Mouse (Mus musculus): ENCODE data around the gene H2-Eb1. TPM values are rescaled to one million over a fixed set of nuclear protein-coding genes. Genes with fewer than 3 reads are reported as not detected.

The H2-Eb1 gene
- polyA plus RNA-seq, 1 experiment from 2014 or later = 3.4 TPM

GRCm38 (mm10) chr17:34270230-34270629, 35.4 kb upstream of the H2-Eb1 start:
- Histone ChIP-seq H3K27ac (no peak overlapping the region), H3K9me3 (no peaks in the 10 kb centered on the region), H3K27me3 (peaks cover 14% of the 10 kb centered on the region), H3K36me3 (no peaks in the 10 kb centered on the region), H3K4me2 (no peak overlapping the region), H3K4me3 (no peak overlapping the region), H3K4me1 (replicated peaks) (peaks cover 2% of the 10 kb centered on the region), H3K9ac (no peak overlapping the region)
- WGBS = 86% methylated on average over 2 of the region's 2 CpGs
- ATAC-seq (ENCODE audit: low FRiP score) = no peak

GRCm38 (mm10) chr17:34270940-34271339, 34.7 kb upstream of the H2-Eb1 start:
- H3K27ac ChIP-seq = no peak overlapping the region
- no peak overlapping the region for H3K4me2 ChIP-seq
- H3K9me3 ChIP-seq = no peaks in the 10 kb centered on the region
- no peaks in the 10 kb centered on the region for H3K36me3 ChIP-seq
- no peak for ATAC-seq (ENCODE audit: low FRiP score)
- no peak overlapping the region for H3K9ac ChIP-seq
- no peak overlapping the region for H3K4me3 ChIP-seq
- no peaks in the 10 kb centered on the region for H3K4me1 ChIP-seq (replicated peaks)
- peaks cover 10% of the 10 kb centered on the region; the same call in 1 of the 2 replicates for H3K27me3 ChIP-seq
- 80% methylated on average over 2 of the region's 2 CpGs for WGBS

DNA sequence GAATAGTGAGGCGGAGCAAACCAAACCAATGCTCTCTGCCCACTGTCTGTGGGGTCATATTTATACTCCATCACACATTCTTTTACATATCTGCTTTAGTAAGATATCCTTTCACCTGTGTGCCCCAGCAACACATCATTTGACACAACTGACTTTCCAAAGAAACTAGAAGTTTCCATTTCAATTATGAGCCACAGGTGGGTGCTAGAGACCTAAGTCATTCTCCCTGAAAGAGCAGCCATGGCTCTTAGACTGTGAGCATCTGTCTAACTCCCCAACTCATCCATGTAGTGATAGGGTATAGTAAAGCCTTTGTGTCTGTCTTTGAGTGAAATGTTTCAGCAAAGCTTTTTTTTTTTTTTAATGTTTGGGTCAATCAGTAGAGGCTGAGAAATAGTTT, 33.6 kb upstream of the H2-Eb1 start:
- no peak for ATAC-seq (ENCODE audit: low FRiP score)
- no peak overlapping the region for H3K4me2 ChIP-seq
- H3K4me3 ChIP-seq = no peak overlapping the region
- 92% methylated on average over 1 of the region's 1 CpGs for WGBS
- no peak overlapping the region for H3K9ac ChIP-seq
- H3K27me3 ChIP-seq = 0 out of 2 replicates have a peak, but pooled peaks cover 5% of the 10 kb centered on the region
- H3K9me3 ChIP-seq = 0 out of 2 replicates have a peak, but pooled peaks cover 3% of the 10 kb centered on the region
- H3K36me3 ChIP-seq = no peaks in the 10 kb centered on the region
- H3K27ac ChIP-seq = no peak overlapping the region
- H3K4me1 ChIP-seq (replicated peaks) = no peaks in the 10 kb centered on the region

DNA sequence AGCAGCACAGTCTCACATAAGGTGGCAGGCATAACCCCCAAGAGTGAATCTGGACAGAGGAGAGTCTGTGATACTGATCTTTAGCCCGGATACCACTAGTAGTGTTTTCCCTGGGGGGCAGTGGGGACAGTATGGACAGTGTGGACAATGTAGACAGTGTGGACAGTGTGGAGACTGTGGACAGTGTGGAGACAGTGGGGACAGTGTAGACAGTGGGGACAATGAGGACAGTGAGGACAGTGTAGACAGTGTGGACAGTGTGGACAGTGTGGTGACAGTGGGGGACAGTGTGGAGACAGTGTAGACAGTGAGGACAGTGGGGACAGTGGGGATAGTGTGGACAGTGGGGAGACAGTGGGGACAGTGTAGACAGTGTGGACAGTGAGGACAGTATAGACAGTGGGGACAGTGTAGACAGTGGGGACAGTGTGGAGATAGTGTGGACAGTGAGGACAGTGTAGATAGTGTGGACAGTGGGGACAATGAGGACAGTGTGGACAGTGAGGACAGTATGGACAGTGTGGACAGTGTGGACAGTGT, 25.1 kb upstream of the H2-Eb1 start:
- H3K9ac ChIP-seq = no peak overlapping the region
- no peaks in the 10 kb centered on the region for H3K36me3 ChIP-seq
- H3K27me3 ChIP-seq = peaks cover 4% of the 10 kb centered on the region; the same call in 1 of the 2 replicates
- ATAC-seq (ENCODE audit: low FRiP score) = no peak
- H3K27ac ChIP-seq = no peak overlapping the region
- 75% methylated on average over 1 of the region's 1 CpGs for WGBS
- H3K4me2 ChIP-seq = no peak overlapping the region
- H3K4me3 ChIP-seq = no peak overlapping the region
- H3K9me3 ChIP-seq = 0 out of 2 replicates have a peak, but pooled peaks cover 3% of the 10 kb centered on the region
- H3K4me1 ChIP-seq (replicated peaks) = no peaks in the 10 kb centered on the region

DNA sequence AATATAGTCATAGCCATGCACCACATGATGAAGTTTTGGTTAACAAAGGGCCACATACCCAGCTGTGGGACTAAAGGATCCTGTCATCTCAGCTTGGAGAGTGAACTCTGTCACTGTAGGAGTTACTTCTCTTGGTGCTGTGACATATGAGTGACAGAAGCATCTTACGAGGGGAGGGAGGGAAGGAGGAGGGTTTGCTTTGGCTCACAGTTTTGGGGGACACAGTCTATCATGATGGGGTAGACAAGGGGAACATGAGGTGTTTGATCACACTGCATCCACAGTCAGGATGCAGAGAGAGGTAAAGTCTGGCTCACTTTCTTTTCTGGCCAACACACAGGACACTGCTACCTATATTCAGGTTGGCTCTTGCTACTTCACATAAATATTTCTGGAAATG, 23.8 kb upstream of the H2-Eb1 start:
- no peaks in the 10 kb centered on the region for H3K4me1 ChIP-seq (replicated peaks)
- ATAC-seq (ENCODE audit: low FRiP score) = no peak
- 73% methylated on average over 1 of the region's 1 CpGs for WGBS

DNA sequence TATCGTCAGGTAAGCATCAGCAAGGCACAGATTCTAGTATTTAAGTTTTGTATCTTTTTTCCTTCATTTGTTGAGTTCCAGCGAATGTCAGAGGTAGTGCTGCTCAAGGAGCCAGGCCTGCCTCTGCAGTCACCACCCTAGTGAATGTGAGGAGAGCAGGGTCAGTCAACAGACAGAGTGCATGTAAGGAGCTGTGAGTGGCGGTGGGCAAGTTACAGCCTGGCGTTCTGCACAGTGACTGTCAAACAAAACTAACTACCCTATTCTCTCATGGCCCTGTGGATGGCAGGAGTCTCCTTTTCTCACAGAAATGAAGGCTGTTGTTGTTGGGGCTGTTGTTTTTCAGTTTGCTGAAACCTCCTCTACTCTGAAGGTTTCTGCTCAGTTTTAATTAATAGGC, 20.3 kb upstream of the H2-Eb1 start:
- no peaks in the 10 kb centered on the region for H3K4me1 ChIP-seq (replicated peaks)
- H3K9me3 ChIP-seq = no peaks in the 10 kb centered on the region
- H3K4me2 ChIP-seq = no peak overlapping the region
- H3K36me3 ChIP-seq = no peaks in the 10 kb centered on the region
- WGBS = 83% methylated on average over 4 of the region's 4 CpGs
- no peak overlapping the region for H3K27ac ChIP-seq
- H3K27me3 ChIP-seq = peaks cover 3% of the 10 kb centered on the region; the same call in 1 of the 2 replicates
- ATAC-seq (ENCODE audit: low FRiP score) = no peak
- H3K4me3 ChIP-seq = no peak overlapping the region
- H3K9ac ChIP-seq = no peak overlapping the region

More for the DNA sequence above, 23.8 kb upstream of the H2-Eb1 start:
- no peak overlapping the region for H3K9ac ChIP-seq
- no peak overlapping the region for H3K4me3 ChIP-seq
- no peaks in the 10 kb centered on the region for H3K36me3 ChIP-seq
- no peak overlapping the region for H3K27ac ChIP-seq
- H3K27me3 ChIP-seq = peaks cover 4% of the 10 kb centered on the region; the same call in 1 of the 2 replicates
- H3K9me3 ChIP-seq = no peaks in the 10 kb centered on the region
- no peak overlapping the region for H3K4me2 ChIP-seq

- ATAC-seq (ENCODE audit: low FRiP score) = no peak
- 41% methylated on average over 4 of the region's 4 CpGs for WGBS
- Histone ChIP-seq H3K9me3 (no peaks in the 10 kb centered on the region), H3K36me3 (no peaks in the 10 kb centered on the region), H3K27me3 (no peaks in the 10 kb centered on the region), H3K4me1 (replicated peaks) (no peaks in the 10 kb centered on the region), H3K4me2 (no peak overlapping the region), H3K4me3 (no peak overlapping the region), H3K9ac (no peak overlapping the region), H3K27ac (no peak overlapping the region)
Measured at GRCm38 (mm10) chr17:34285848-34286247, 19.8 kb upstream of the H2-Eb1 start.

- no peak for ATAC-seq (ENCODE audit: low FRiP score)
- Histone ChIP-seq H3K27me3 (no peaks in the 10 kb centered on the region), H3K9ac (no peak overlapping the region), H3K27ac (no peak overlapping the region), H3K9me3 (no peaks in the 10 kb centered on the region), H3K4me3 (no peak overlapping the region), H3K4me1 (replicated peaks) (no peaks in the 10 kb centered on the region), H3K4me2 (no peak overlapping the region), H3K36me3 (no peaks in the 10 kb centered on the region)
- 90% methylated on average over 5 of the region's 5 CpGs for WGBS
Measured at GRCm38 (mm10) chr17:34286501-34286900, 19.2 kb upstream of the H2-Eb1 start.

GRCm38 (mm10) chr17:34286999-34287398, 18.7 kb upstream of the H2-Eb1 start:
- WGBS = 77% methylated on average over 6 of the region's 6 CpGs

GRCm38 (mm10) chr17:34287648-34288047, 18.0 kb upstream of the H2-Eb1 start, which contains the start of gene H2-Aa:
Gene H2-Aa, minus strand, starts transcription at chr17:34287823.
- H3K27me3 ChIP-seq = no peaks in the 10 kb centered on the region
- no peaks in the 10 kb centered on the region for H3K36me3 ChIP-seq
- no peak within 1 kb of the TSS for H3K4me2 ChIP-seq
- no peak within 1 kb of the TSS for H3K27ac ChIP-seq
- H3K4me1 ChIP-seq (replicated peaks) = no peaks in the 10 kb centered on the region
- no peak for ATAC-seq (ENCODE audit: low FRiP score)
- H3K9me3 ChIP-seq = no peaks in the 10 kb centered on the region
- H3K4me3 ChIP-seq = no peak within 1 kb of the TSS
- no peak within 1 kb of the TSS for H3K9ac ChIP-seq
- WGBS = 20% methylated on average over 8 of the region's 8 CpGs

More at GRCm38 (mm10) chr17:34286999-34287398, 18.7 kb upstream of the H2-Eb1 start:
- no peak overlapping the region for H3K9ac ChIP-seq
- H3K4me3 ChIP-seq = no peak overlapping the region
- no peak overlapping the region for H3K4me2 ChIP-seq
- H3K27me3 ChIP-seq = no peaks in the 10 kb centered on the region
- no peak for ATAC-seq (ENCODE audit: low FRiP score)
- no peaks in the 10 kb centered on the region for H3K9me3 ChIP-seq
- H3K4me1 ChIP-seq (replicated peaks) = no peaks in the 10 kb centered on the region
- no peaks in the 10 kb centered on the region for H3K36me3 ChIP-seq
- H3K27ac ChIP-seq = no peak overlapping the region

DNA sequence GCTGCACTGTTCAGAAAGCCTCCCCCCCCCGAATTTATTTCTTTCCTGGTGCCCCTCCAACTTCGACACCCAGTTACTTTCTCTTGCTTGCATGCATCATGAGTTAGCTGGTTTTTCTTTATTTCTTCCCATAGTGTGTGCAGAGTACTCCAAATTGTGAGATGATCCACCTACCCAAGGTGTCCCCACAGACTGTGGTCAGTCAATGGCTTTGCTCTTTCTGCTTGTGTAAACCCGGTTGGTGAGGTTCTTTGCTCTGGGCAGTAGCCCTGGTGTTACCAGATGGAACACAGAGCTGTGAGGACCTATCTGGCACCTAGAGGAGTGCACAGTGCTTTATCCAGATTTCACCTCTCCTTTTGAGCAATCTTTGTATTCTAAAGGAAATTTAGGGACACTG, 17.5 kb upstream of the H2-Eb1 start:
- Histone ChIP-seq H3K27ac (no peak overlapping the region), H3K36me3 (no peaks in the 10 kb centered on the region), H3K9me3 (no peaks in the 10 kb centered on the region), H3K9ac (no peak overlapping the region), H3K27me3 (no peaks in the 10 kb centered on the region), H3K4me3 (no peak overlapping the region), H3K4me1 (replicated peaks) (no peaks in the 10 kb centered on the region), H3K4me2 (no peak overlapping the region)
- 80% methylated on average over 3 of the region's 3 CpGs for WGBS
- no peak for ATAC-seq (ENCODE audit: low FRiP score)

DNA sequence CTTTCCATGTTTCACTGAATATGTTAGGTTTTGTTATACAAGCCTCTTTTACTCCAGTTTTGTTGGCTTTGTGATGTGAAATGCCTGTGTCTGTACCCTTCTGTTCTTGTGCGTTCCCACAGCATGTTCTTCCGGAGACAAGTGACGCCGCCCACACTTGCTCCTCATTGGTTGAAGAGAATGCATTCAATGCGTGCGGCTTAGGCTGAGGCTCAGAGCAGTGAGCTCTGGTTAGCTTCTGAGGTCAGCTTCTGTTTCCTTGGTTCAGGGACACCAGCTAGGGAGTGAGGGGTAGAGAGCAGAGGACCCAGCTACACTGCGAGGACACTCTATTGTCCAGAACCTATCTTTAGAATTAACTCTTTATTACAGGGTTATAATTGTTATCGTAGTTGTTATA, 14.1 kb upstream of the H2-Eb1 start:
- WGBS = 15% methylated on average over 8 of the region's 8 CpGs

GRCm38 (mm10) chr17:34292570-34292969, 13.1 kb upstream of the H2-Eb1 start:
- Histone ChIP-seq H3K4me2 (no peak overlapping the region), H3K27ac (no peak overlapping the region), H3K36me3 (no peaks in the 10 kb centered on the region), H3K27me3 (no peaks in the 10 kb centered on the region), H3K4me3 (no peak overlapping the region), H3K9ac (no peak overlapping the region), H3K4me1 (replicated peaks) (0 out of 2 replicates have a peak, but pooled peaks cover 2% of the 10 kb centered on the region), H3K9me3 (no peaks in the 10 kb centered on the region)
- 89% methylated on average over 4 of the region's 4 CpGs for WGBS
- ATAC-seq (ENCODE audit: low FRiP score) = no peak

More for the DNA sequence above, 14.1 kb upstream of the H2-Eb1 start:
- Histone ChIP-seq H3K9me3 (no peaks in the 10 kb centered on the region), H3K27ac (no peak overlapping the region), H3K9ac (no peak overlapping the region), H3K4me2 (no peak overlapping the region), H3K27me3 (no peaks in the 10 kb centered on the region), H3K4me3 (no peak overlapping the region), H3K4me1 (replicated peaks) (0 out of 2 replicates have a peak, but pooled peaks cover 2% of the 10 kb centered on the region), H3K36me3 (no peaks in the 10 kb centered on the region)
- ATAC-seq (ENCODE audit: low FRiP score) = peak; percentile 86

Data from hindbrain, embryonic 13.5 days (tissue).